Mouse (Mus musculus) ES-E14 (cell line): ENCODE measurements around the gene Colq. TPM values are rescaled to one million over a fixed set of nuclear protein-coding genes. Genes with fewer than 3 reads are reported as not detected.

Experiments
- DNase-seq: peaks from one replicate; pipeline ENCODE4 v3.0.0-alpha.2; 2013; ENCODE audit warnings: low read depth, low spot score
- H3K27ac ChIP-seq: 2 replicates; pipeline ENCODE4 v1.5.1; 2012; ENCODE audit warnings: low read depth, mild to moderate bottlenecking, low read length, moderate library complexity, mixed read lengths; ENCODE audit not compliant: poor library complexity, insufficient read depth, severe bottlenecking
- H3K36me3 ChIP-seq: 2 replicates; pipeline ENCODE4 v1.6.1; 2012; ENCODE audit warnings: mild to moderate bottlenecking, low read length, moderate library complexity, mixed read lengths; ENCODE audit not compliant: control insufficient read depth, poor library complexity, insufficient read depth, severe bottlenecking
- H3K4me1 ChIP-seq, 2 experiments: fragments of 150-350 bp in 1 of 2; sonication (generic) in 1 of 2; 2 replicates each; pipeline ENCODE4 v1.6.1; 2012; ENCODE audit warnings: low read length in 2 of 2, mild to moderate bottlenecking in 1 of 2, mixed read lengths in 1 of 2; ENCODE audit not compliant: control insufficient read depth in 2 of 2, insufficient read depth in 2 of 2, poor library complexity in 1 of 2
- H3K4me3 ChIP-seq, 2 experiments: fragments of 150-350 bp in 1 of 2; sonication (generic) in 1 of 2; 2 replicates each; pipeline ENCODE4 v1.5.1; 2012; ENCODE audit warnings: low read length in 2 of 2, low read depth in 1 of 2, mild to moderate bottlenecking in 1 of 2, mixed read lengths in 1 of 2; ENCODE audit not compliant: insufficient read depth in 1 of 2, poor library complexity in 1 of 2, severe bottlenecking in 1 of 2
- H3K9ac ChIP-seq: 2 replicates; pipeline ENCODE4 v1.6.1; 2012; ENCODE audit warnings: low read depth, mild to moderate bottlenecking, low read length, mixed read lengths; ENCODE audit not compliant: poor library complexity, insufficient read depth, severe bottlenecking
- H3K9me3 ChIP-seq: fragments of 150-350 bp; sonication (generic); 2 replicates; pipeline ENCODE4 v1.6.1; 2012; ENCODE audit warnings: low read depth, mild to moderate bottlenecking, low read length; ENCODE audit not compliant: control insufficient read depth, insufficient read depth
- CHD2 ChIP-seq: IDR thresholded peaks from 2 replicates; pipeline ENCODE4 v1.6.1; 2014; ENCODE audit warnings: mild to moderate bottlenecking, low read depth, low read length, inconsistent platforms
- HCFC1 ChIP-seq: IDR thresholded peaks from 2 replicates; pipeline ENCODE4 v1.6.1; 2012; ENCODE audit warnings: low read length, inconsistent platforms, borderline replicate concordance; ENCODE audit not compliant: insufficient read depth
- MAFK ChIP-seq: IDR thresholded peaks from 2 replicates; pipeline ENCODE4 v1.6.1; 2014; ENCODE audit warnings: mild to moderate bottlenecking, low read depth, low read length, inconsistent platforms; ENCODE audit not compliant: insufficient read depth
- ZC3H11A ChIP-seq: IDR thresholded peaks from 2 replicates; pipeline ENCODE4 v1.6.1; 2012; ENCODE audit warnings: low read depth, mild to moderate bottlenecking, inconsistent platforms, low read length, borderline replicate concordance
- ZNF384 ChIP-seq: IDR thresholded peaks from 2 replicates; pipeline ENCODE4 v1.6.1; 2012; ENCODE audit warnings: low read depth, low read length, inconsistent platforms
- in situ Hi-C, 2 experiments: fragments of 600-800 bp; cut with MboI; formaldehyde crosslinking; loops; one replicate each; pipeline ENCODE4 v1.15.1; 2025; ENCODE audit warnings: low sequenced_read_pairs in 2 of 2, inconsistent platforms in 1 of 2; ENCODE audit not compliant: unreplicated experiment in 2 of 2
- total RNA-seq: library from RNA; depleted of rRNA; stranded (reverse); fragments of 300-350 nt; gene quantifications from 2 replicates; pipeline ENCODE4 v1.2.3, GENCODE M21; 2012

Gene Colq
- total RNA-seq, 1 experiment: 0.18 TPM

GRCm38 (mm10) chr14:31557784-31558183 lies 33.4 kb downstream of the Colq start:
- Histone ChIP-seq H3K4me1 (peaks cover 0 to 2% of the 10 kb centered on the region in 2 experiments; a peak in 1 of 4 replicates), H3K9me3 (no peaks in the 10 kb centered on the region), H3K27ac (no peak overlapping the region), H3K9ac (no peak overlapping the region), H3K4me3 (no peak overlapping the region), H3K36me3 (no peaks in the 10 kb centered on the region)
- in situ Hi-C loops: no loop called here
- no peak for DNase-seq
- TF ChIP-seq ZNF384: no peak
- no peak for TF ChIP-seq ZC3H11A
- no peak for TF ChIP-seq HCFC1
- no peak for TF ChIP-seq MAFK

GRCm38 (mm10) chr14:31557273-31557672 lies 33.9 kb downstream of the Colq start:
- no peak overlapping the region for H3K27ac ChIP-seq
- DNase-seq: no peak
- H3K36me3 ChIP-seq: no peaks in the 10 kb centered on the region
- in situ Hi-C loops: no loop called here
- no peak overlapping the region for H3K9ac ChIP-seq
- H3K4me1 ChIP-seq: peaks cover 0 to 2% of the 10 kb centered on the region in 2 experiments; a peak in 1 of 4 replicates
- no peak for TF ChIP-seq ZC3H11A
- TF ChIP-seq MAFK: no peak
- TF ChIP-seq ZNF384: no peak
- TF ChIP-seq CHD2: no peak
- no peak for TF ChIP-seq HCFC1
- H3K9me3 ChIP-seq: no peaks in the 10 kb centered on the region
- no peak overlapping the region for H3K4me3 ChIP-seq

GRCm38 (mm10) chr14:31556526-31557260 lies 34.5 kb downstream of the Colq start:
- no peak for DNase-seq
- H3K4me3 ChIP-seq: no peak overlapping the region
- in situ Hi-C loops: no loop called here
- no peak overlapping the region for H3K9ac ChIP-seq
- peaks cover 0 to 2% of the 10 kb centered on the region in 2 experiments; a peak in 1 of 4 replicates for H3K4me1 ChIP-seq
- TF ChIP-seq ZC3H11A (no peak), ZNF384 (no peak), HCFC1 (no peak), MAFK (no peak), CHD2 (no peak)
- no peaks in the 10 kb centered on the region for H3K9me3 ChIP-seq
- no peaks in the 10 kb centered on the region for H3K36me3 ChIP-seq
- no peak overlapping the region for H3K27ac ChIP-seq

GRCm38 (mm10) chr14:31555963-31556434 lies 35.1 kb downstream of the Colq start:
- H3K27ac ChIP-seq: no peak overlapping the region
- TF ChIP-seq CHD2 (no peak), MAFK (no peak), ZNF384 (no peak), ZC3H11A (no peak), HCFC1 (no peak)
- peaks cover 0 to 2% of the 10 kb centered on the region in 2 experiments; a peak in 1 of 4 replicates for H3K4me1 ChIP-seq
- in situ Hi-C loops: no loop called here
- no peak for DNase-seq
- no peak overlapping the region for H3K4me3 ChIP-seq
- H3K9ac ChIP-seq: no peak overlapping the region
- no peaks in the 10 kb centered on the region for H3K36me3 ChIP-seq
- H3K9me3 ChIP-seq: no peaks in the 10 kb centered on the region
